13 mouse cellular contexts compared by ENCODE assay signal in genomic region chr19:41999688-42000283, GRCm38 (mm10). TPM values are rescaled to one million over a fixed set of nuclear protein-coding genes. Genes with fewer than 3 reads are reported as not detected.
DNase-seq lines count a peak whose midpoint lies in the region; ATAC-seq and TF ChIP-seq lines count a peak whose summit lies in the region.
"Had no signal": no experiment of that assay in that cellular context is flagged by ENCODE, and none has a peak within 500 bp of the region (broad histone marks: within the 10 kb centered on the region; RNA-seq: fewer than 3 reads in every experiment).

No protein-coding gene starts in this region.

- H3K27me3 ChIP-seq in heart, adult 2 months (ENCODE audit: control insufficient read depth, insufficient read depth, low read length): no peaks in the 10 kb centered on the region
- H3K27me3 ChIP-seq in lung, embryonic 14.5 days (ENCODE audit: insufficient read depth, low read length): no peaks in the 10 kb centered on the region
- H3K27me3 ChIP-seq in intestine, embryonic 16.5 days (replicated peaks; ENCODE audit: control insufficient read depth, insufficient read depth, low read length): no peaks in the 10 kb centered on the region
- no peaks in the 10 kb centered on the region for H3K27me3 ChIP-seq in stomach, embryonic 14.5 days (ENCODE audit: control insufficient read depth, insufficient read depth, low read length)
- H3K27me3 ChIP-seq: forebrain, embryonic 13.5 days had no signal

- no peak overlapping the region for H3K9ac ChIP-seq in heart, adult 2 months (ENCODE audit: low read depth, low read length)
- no peak overlapping the region for H3K9ac ChIP-seq in lung, embryonic 14.5 days
- H3K9ac ChIP-seq in intestine, embryonic 16.5 days (ENCODE audit: low read depth, low read length): no peak overlapping the region
- H3K9ac ChIP-seq in stomach, embryonic 14.5 days (replicated peaks; ENCODE audit: low read depth, low read length): no peak overlapping the region
- H3K9ac ChIP-seq: forebrain, embryonic 13.5 days had no signal

- no peak overlapping the region for H3K4me3 ChIP-seq in heart, adult 2 months
- H3K4me3 ChIP-seq in lung, embryonic 14.5 days (ENCODE audit: low read depth, low read length): no peak overlapping the region
- H3K4me3 ChIP-seq in intestine, embryonic 16.5 days (ENCODE audit: low read length): no peak overlapping the region
- H3K4me3 ChIP-seq in stomach, embryonic 14.5 days (ENCODE audit: low read depth, low read length): no peak overlapping the region
- H3K4me3 ChIP-seq: forebrain, embryonic 13.5 days had no signal

- H3K27ac ChIP-seq in heart, adult 2 months: peak overlapping the region; percentile 65
- peak overlapping the region; percentile 77; the same call in 1 of the 2 replicates for H3K27ac ChIP-seq in lung, embryonic 14.5 days (ENCODE audit: low read depth)
- H3K27ac ChIP-seq in intestine, embryonic 16.5 days (ENCODE audit: low read length): no peak overlapping the region
- peak overlapping the region; percentile 82; the same call in 1 of the 2 replicates for H3K27ac ChIP-seq in stomach, embryonic 14.5 days (ENCODE audit: low read length)
- H3K27ac ChIP-seq: forebrain, embryonic 13.5 days had no signal

- no peaks in the 10 kb centered on the region; the same call in 1 of the 2 replicates for H3K79me2 ChIP-seq in heart, adult 2 months (replicated peaks; ENCODE audit: control insufficient read depth, insufficient read depth, low read length)

- H3K9me3 ChIP-seq in lung, embryonic 14.5 days (ENCODE audit: low read depth, low read length): no peaks in the 10 kb centered on the region
- no peaks in the 10 kb centered on the region for H3K9me3 ChIP-seq in intestine, embryonic 16.5 days (ENCODE audit: control insufficient read depth, low read length)
- no peaks in the 10 kb centered on the region for H3K9me3 ChIP-seq in stomach, embryonic 14.5 days (ENCODE audit: control insufficient read depth, low read depth, low read length)
- H3K9me3 ChIP-seq: forebrain, embryonic 13.5 days had no signal

- no peak for TF ChIP-seq CTCF in heart, adult 2 months (IDR thresholded peaks at IDR 0.05)
- TF ChIP-seq CTCF in lung, embryonic 14.5 days (IDR thresholded peaks at IDR 0.05; ENCODE audit: low read depth): no peak

- DNase-seq in heart, adult 2 months: peak in 1 of 2 experiments; percentile 54
- DNase-seq in heart, postnatal 10 days: no peak
- no peak for DNase-seq in lung, embryonic 14.5 days
- DNase-seq in lung, postnatal 25 days (ENCODE audit: low spot score): no peak
- DNase-seq in adrenal gland, adult 18-20 months (ENCODE audit: low spot score in 2 of 2): no peak
- DNase-seq in left cerebral cortex, adult 18-20 months (ENCODE audit: low spot score in 2 of 2): no peak
- DNase-seq: retina, postnatal 1 day had no signal

- no peak for TF ChIP-seq EP300 in heart, adult 2 months (IDR thresholded peaks at IDR 0.05; ENCODE audit: insufficient read depth, low read depth, low read length)

- no peaks in the 10 kb centered on the region; the same call in 1 of the 2 replicates for H3K36me3 ChIP-seq in heart, adult 2 months (ENCODE audit: control insufficient read depth, insufficient read depth, low read length)
- H3K36me3 ChIP-seq in lung, embryonic 14.5 days (ENCODE audit: insufficient read depth): no peaks in the 10 kb centered on the region
- no peaks in the 10 kb centered on the region for H3K36me3 ChIP-seq in intestine, embryonic 16.5 days (ENCODE audit: control insufficient read depth, insufficient read depth, low read length)
- H3K36me3 ChIP-seq in stomach, embryonic 14.5 days (ENCODE audit: control insufficient read depth, insufficient read depth, low read length): no peaks in the 10 kb centered on the region

- no peak overlapping the region for H3K4me2 ChIP-seq in lung, embryonic 14.5 days
- H3K4me2 ChIP-seq in intestine, embryonic 16.5 days (ENCODE audit: low read depth, low read length): no peak overlapping the region
- H3K4me2 ChIP-seq in stomach, embryonic 14.5 days (replicated peaks; ENCODE audit: low read depth, low read length): no peak overlapping the region
- H3K4me2 ChIP-seq: forebrain, embryonic 13.5 days had no signal

- 55% methylated on average over 4 of the region's 4 CpGs for WGBS in heart, adult 2 months
- WGBS in lung, embryonic 14.5 days: 83% methylated on average over 4 of the region's 4 CpGs
- WGBS in intestine, embryonic 16.5 days: 85% methylated on average over 4 of the region's 4 CpGs
- WGBS in stomach, embryonic 14.5 days: 80% methylated on average over 4 of the region's 4 CpGs

- no peak for ATAC-seq in lung, embryonic 14.5 days (ENCODE audit: insufficient read depth)
- ATAC-seq in intestine, embryonic 16.5 days: peak; percentile 29; the same call in 1 of the 2 replicates
- ATAC-seq in stomach, embryonic 14.5 days (ENCODE audit: insufficient number of reproducible peaks, insufficient read depth, low FRiP score, low read depth): no peak
- ATAC-seq: forebrain, embryonic 13.5 days had no signal

- peaks cover 32% of the 10 kb centered on the region for H3K4me1 ChIP-seq in heart, adult 2 months (ENCODE audit: control insufficient read depth, insufficient read depth, low read length)
- peaks cover 12% of the 10 kb centered on the region; the same call in 1 of the 2 replicates for H3K4me1 ChIP-seq in lung, embryonic 14.5 days (ENCODE audit: insufficient read depth)
- H3K4me1 ChIP-seq in intestine, embryonic 16.5 days (ENCODE audit: control insufficient read depth, insufficient read depth, low read length): peaks cover 26% of the 10 kb centered on the region
- peaks cover 28% of the 10 kb centered on the region for H3K4me1 ChIP-seq in stomach, embryonic 14.5 days (ENCODE audit: control insufficient read depth, insufficient read depth, low read length)
- H3K4me1 ChIP-seq: forebrain, embryonic 13.5 days had no signal

- intact Hi-C loops in heart, adult 2 months (cut with DNase I): no loop called here
- intact Hi-C loops in heart, postnatal 10 days (cut with DNase I): no loop called here

- no peak for TF ChIP-seq POLR2A in heart, adult 2 months (IDR thresholded peaks at IDR 0.05; ENCODE audit: insufficient read depth, low read depth, low read length)

RNA-seq across cellular contexts. Expression of gene Ubtd1, which starts 18.2 kb away (rescaled TPM):
- total RNA-seq in heart, adult 2 months (2021): 10 to 100 TPM; 21.4 to 22.7 TPM
- 27.3 and 37.3 TPM in 2 replicates for polyA plus RNA-seq in heart, adult 2 months (2012; rRNA removed)
- 10 to 100 TPM; 31.4 to 33.8 TPM for total RNA-seq in heart, postnatal 10 days (2021)
- polyA plus RNA-seq in lung, embryonic 14.5 days (2014; fragmentation: Nextera tagmentation; extraction: Ambion mirVana): 13.1 TPM in 2 replicates
- 11.2 and 13.3 TPM in 2 replicates for polyA plus RNA-seq in intestine, embryonic 16.5 days (2015; fragmentation: Nextera tagmentation; extraction: Ambion mirVana)
- 10.4 and 10.8 TPM in 2 replicates for polyA plus RNA-seq in stomach, embryonic 14.5 days (2014; fragmentation: Nextera tagmentation; extraction: Ambion mirVana)
- 10 to 100 TPM; 16.4 to 17.4 TPM for total RNA-seq in adrenal gland, adult 18-20 months (2021)
- 10 to 100 TPM; 12.0 to 12.2 TPM for total RNA-seq in left cerebral cortex, adult 18-20 months (2021)

RNA-seq across cellular contexts. Expression of gene Mms19, which starts 18.8 kb away (rescaled TPM):
- total RNA-seq in heart, adult 2 months (2021): 10 to 100 TPM; 14.2 to 17.9 TPM
- 35.4 and 48.4 TPM in 2 replicates for polyA plus RNA-seq in heart, adult 2 months (2012; rRNA removed)
- total RNA-seq in heart, postnatal 10 days (2021): 10 to 100 TPM; 18.3 to 25.9 TPM
- 35.6 and 41.7 TPM in 2 replicates for polyA plus RNA-seq in lung, embryonic 14.5 days (2014; fragmentation: Nextera tagmentation; extraction: Ambion mirVana)
- polyA plus RNA-seq in intestine, embryonic 16.5 days (2015; fragmentation: Nextera tagmentation; extraction: Ambion mirVana): 27.8 and 28.4 TPM in 2 replicates
- polyA plus RNA-seq in stomach, embryonic 14.5 days (2014; fragmentation: Nextera tagmentation; extraction: Ambion mirVana): 37.6 and 44.1 TPM in 2 replicates
- 10 to 100 TPM; 17.3 to 22.1 TPM for total RNA-seq in adrenal gland, adult 18-20 months (2021)
- total RNA-seq in left cerebral cortex, adult 18-20 months (2021): 10 to 100 TPM; 30.9 to 32.3 TPM

RNA-seq across cellular contexts. Expression of gene Ankrd2, which starts 36.0 kb away (rescaled TPM):
- under 1 TPM; 0.20 to 0.42 TPM for total RNA-seq in heart, adult 2 months (2021)
- not detected in 2 replicates for polyA plus RNA-seq in heart, adult 2 months (2012; rRNA removed)
- not detected for total RNA-seq in heart, postnatal 10 days (2021)
- 0.17 and 0.41 TPM in 2 replicates for polyA plus RNA-seq in lung, embryonic 14.5 days (2014; fragmentation: Nextera tagmentation; extraction: Ambion mirVana)
- polyA plus RNA-seq in intestine, embryonic 16.5 days (2015; fragmentation: Nextera tagmentation; extraction: Ambion mirVana): 0.16 TPM in 1 of 2 replicates, not detected in the other
- polyA plus RNA-seq in stomach, embryonic 14.5 days (2014; fragmentation: Nextera tagmentation; extraction: Ambion mirVana): 0.30 TPM in 1 of 2 replicates, not detected in the other
- total RNA-seq in adrenal gland, adult 18-20 months (2021): under 1 TPM; 0.64 to 0.76 TPM
- under 1 TPM; 0.30 to 0.44 TPM for total RNA-seq in left cerebral cortex, adult 18-20 months (2021)
- total RNA-seq: hematopoietic stem cell, adult 5-6 weeks; layer of hippocampus, postnatal 25 days had no signal

RNA-seq across cellular contexts. Expression of gene Hoga1, which starts 45.6 kb away (rescaled TPM):
- total RNA-seq in heart, adult 2 months (2021): 1 to 10 TPM; 1.6 to 2.3 TPM
- 0.85 and 1.4 TPM in 2 replicates for polyA plus RNA-seq in heart, adult 2 months (2012; rRNA removed)
- 1 to 10 TPM; 1.3 to 2.2 TPM for total RNA-seq in heart, postnatal 10 days (2021)
- polyA plus RNA-seq in lung, embryonic 14.5 days (2014; fragmentation: Nextera tagmentation; extraction: Ambion mirVana): 1.2 and 1.6 TPM in 2 replicates
- polyA plus RNA-seq in intestine, embryonic 16.5 days (2015; fragmentation: Nextera tagmentation; extraction: Ambion mirVana): 2.2 and 2.7 TPM in 2 replicates
- 1.7 and 1.9 TPM in 2 replicates for polyA plus RNA-seq in stomach, embryonic 14.5 days (2014; fragmentation: Nextera tagmentation; extraction: Ambion mirVana)
- 1 to 10 TPM; 4.2 to 6.5 TPM for total RNA-seq in adrenal gland, adult 18-20 months (2021)
- total RNA-seq in left cerebral cortex, adult 18-20 months (2021): 1 to 10 TPM; 4.9 to 5.0 TPM

RNA-seq across cellular contexts. Expression of gene 4933411K16Rik, which starts 52.3 kb away (rescaled TPM):
- under 1 TPM in 1 of 2 experiments, not detected in 1; 0.23 TPM for total RNA-seq in heart, adult 2 months (2021)
- 0.41 and 0.73 TPM in 2 replicates for polyA plus RNA-seq in heart, adult 2 months (2012; rRNA removed)
- under 1 TPM; 0.24 to 0.37 TPM for total RNA-seq in heart, postnatal 10 days (2021)
- polyA plus RNA-seq in lung, embryonic 14.5 days (2014; fragmentation: Nextera tagmentation; extraction: Ambion mirVana): 0.18 TPM in 1 of 2 replicates, not detected in the other
- polyA plus RNA-seq in intestine, embryonic 16.5 days (2015; fragmentation: Nextera tagmentation; extraction: Ambion mirVana): 0.16 TPM in 1 of 2 replicates, not detected in the other
- 0.24 TPM in 1 of 2 replicates, not detected in the other for polyA plus RNA-seq in stomach, embryonic 14.5 days (2014; fragmentation: Nextera tagmentation; extraction: Ambion mirVana)
- total RNA-seq in adrenal gland, adult 18-20 months (2021): under 1 TPM; 0.35 to 0.36 TPM
- under 1 TPM; 0.53 to 0.73 TPM for total RNA-seq in left cerebral cortex, adult 18-20 months (2021)
- total RNA-seq: hematopoietic stem cell, adult 5-6 weeks; midbrain, postnatal 0 days had no signal
- polyA plus RNA-seq: forebrain, embryonic 13.5 days; midbrain, postnatal 0 days had no signal
